Mouse (Mus musculus): ENCODE results near the gene Sclt1.

Gene Sclt1

GRCm38 (mm10) chr3:41585548-41585947 lies 156.8 kb downstream of the Sclt1 start:
- DNase-seq, result no peak

GRCm38 (mm10) chr3:41583621-41584020 lies 158.7 kb downstream of the Sclt1 start:
- no peak for DNase-seq

- DNase-seq, result no peak
These were observed 159.2 kb downstream of the Sclt1 start for GRCm38 (mm10) chr3:41583092-41583491.

- no peak for DNase-seq
These were observed 160.1 kb downstream of the Sclt1 start for GRCm38 (mm10) chr3:41582256-41582655.

- no peak for DNase-seq
These were observed 160.9 kb downstream of the Sclt1 start for GRCm38 (mm10) chr3:41581436-41581835.

GRCm38 (mm10) chr3:41580401-41581323 lies 161.7 kb downstream of the Sclt1 start:
- DNase-seq, result no peak

GRCm38 (mm10) chr3:41579873-41580272 lies 162.4 kb downstream of the Sclt1 start:
- DNase-seq, result no peak

GRCm38 (mm10) chr3:41577240-41577639 lies 165.1 kb downstream of the Sclt1 start:
- DNase-seq, result no peak
